Mouse (Mus musculus): ENCODE results near the gene Cuzd1.

- TF ChIP-seq CTCF (IDR thresholded peaks at IDR 0.05; ENCODE audit: extremely low read depth, insufficient read length, insufficient replicate concordance, low read depth, low read length): no peak
- no peak for TF ChIP-seq POLR2A (IDR thresholded peaks at IDR 0.05; ENCODE audit: low read depth, low read length)
Measured at GRCm38 (mm10) chr7:131265851-131266250, 56.2 kb downstream of the Cuzd1 start.

Data from small intestine, adult 2 months (tissue).